Mouse (Mus musculus): Measurements from ENCODE around the gene Hdgfl3. TPM values are rescaled to one million over a fixed set of nuclear protein-coding genes. Genes with fewer than 3 reads are reported as not detected.

Hdgfl3 gene
- 1.3 TPM in 1 of 2 replicates, not detected in the other for total RNA-seq (2015; ENCODE audit: low replicate concordance)
- 0.26 TPM in 1 of 2 replicates, not detected in the other for total RNA-seq (2017; ENCODE audit: low replicate concordance)

DNA sequence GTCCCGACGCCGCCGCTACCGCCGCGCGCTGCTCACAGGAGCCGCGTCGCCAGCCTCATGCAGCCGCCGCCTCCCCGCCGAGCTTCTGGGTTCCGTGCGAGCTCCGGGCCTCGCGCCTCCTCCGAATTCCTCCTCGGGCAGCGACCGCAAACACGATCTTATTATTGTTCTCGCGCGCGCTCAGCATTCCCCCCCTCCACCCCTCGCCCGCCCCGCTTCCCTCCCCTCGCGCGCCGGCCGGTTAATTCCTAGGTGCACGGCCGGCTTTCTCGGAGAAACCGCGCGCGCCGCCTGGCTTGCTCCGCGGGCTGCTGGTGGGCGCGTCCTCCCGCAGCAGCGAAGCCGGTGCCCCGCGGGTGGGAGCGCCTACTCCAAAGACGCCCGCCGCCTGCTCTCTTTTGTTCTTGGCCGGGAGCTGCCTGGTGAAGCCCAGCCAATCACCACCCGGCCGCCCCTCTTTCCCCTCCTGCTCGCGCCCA is at the start of gene Hdgfl3:
Gene Hdgfl3 (minus strand): TSS at position 207 of the 479 bp plus-strand sequence.
- ATAC-seq (replicated peaks; ENCODE audit: low FRiP score, poor library complexity, severe bottlenecking) = no peak

- no peak for ATAC-seq (replicated peaks; ENCODE audit: low FRiP score, poor library complexity, severe bottlenecking)
Observed at GRCm38 (mm10) chr7:81983651-81984050, 49.4 kb upstream of the Hdgfl3 start.

DNA sequence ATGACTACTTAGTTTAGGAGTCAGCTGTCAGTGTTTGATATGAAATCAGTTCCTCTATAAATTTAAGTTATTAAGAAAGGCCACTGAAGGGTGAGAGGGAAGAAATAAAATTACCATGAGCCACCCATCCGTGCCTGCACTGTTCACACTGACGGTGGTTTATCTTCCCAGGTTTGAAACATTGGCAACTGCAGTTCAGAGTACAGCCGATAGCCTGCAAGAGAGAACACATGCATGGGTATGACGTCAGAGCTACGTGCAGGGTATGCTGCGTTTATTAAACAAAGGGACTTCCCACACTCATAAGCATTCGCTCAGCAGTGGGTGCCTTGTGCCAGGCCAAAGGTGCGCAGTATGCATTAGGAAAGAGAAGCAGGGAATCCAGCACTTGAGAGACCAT is 44.0 kb upstream of the Hdgfl3 start:
- ATAC-seq (replicated peaks; ENCODE audit: low FRiP score, poor library complexity, severe bottlenecking) = no peak

- ATAC-seq (replicated peaks; ENCODE audit: low FRiP score, poor library complexity, severe bottlenecking) = no peak
Observed at GRCm38 (mm10) chr7:81974616-81975015, 40.3 kb upstream of the Hdgfl3 start.

DNA sequence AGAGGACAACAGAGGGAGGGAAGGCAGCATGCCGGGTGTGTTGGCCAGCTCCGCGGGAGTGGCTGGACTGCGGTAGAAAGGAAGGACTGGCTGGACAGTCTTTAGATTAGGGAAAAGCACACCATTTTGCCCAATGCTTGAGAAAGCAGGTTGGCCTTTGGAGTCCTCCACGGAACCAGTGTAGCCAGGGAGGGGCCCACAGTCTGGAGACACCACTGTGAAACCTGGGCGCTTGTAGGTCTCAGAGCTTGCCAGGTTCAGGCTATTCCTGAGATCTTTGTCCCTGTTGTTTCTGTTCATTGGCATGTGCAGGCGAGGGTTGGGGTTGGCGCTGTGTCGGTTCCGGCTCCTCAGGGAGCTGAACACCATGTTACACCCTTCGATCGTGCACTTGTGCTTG is 39.7 kb upstream of the Hdgfl3 start:
- no peak for ATAC-seq (replicated peaks; ENCODE audit: low FRiP score, poor library complexity, severe bottlenecking)

- ATAC-seq (replicated peaks; ENCODE audit: low FRiP score, poor library complexity, severe bottlenecking) = no peak
Observed at GRCm38 (mm10) chr7:81973339-81973738, 39.1 kb upstream of the Hdgfl3 start.

DNA sequence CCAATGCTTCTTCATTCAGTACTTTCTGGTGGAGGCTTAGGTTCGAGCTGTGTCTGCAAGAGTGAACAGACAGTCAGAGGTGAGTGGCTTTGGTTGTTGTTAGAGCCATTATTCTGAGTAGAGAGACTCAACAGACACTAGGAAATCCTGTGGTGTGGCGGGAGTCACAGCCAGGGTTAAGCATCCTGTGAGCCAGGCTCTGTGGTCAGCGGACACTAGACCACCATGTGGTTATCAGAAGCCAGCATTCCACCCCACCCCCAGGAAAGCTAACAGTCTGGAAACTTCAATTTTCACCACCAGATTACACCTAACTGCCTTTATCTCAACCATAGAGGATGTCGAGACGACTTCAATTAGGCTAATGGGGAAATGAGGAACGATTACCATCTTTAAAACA is 34.7 kb upstream of the Hdgfl3 start:
- no peak for ATAC-seq (replicated peaks; ENCODE audit: low FRiP score, poor library complexity, severe bottlenecking)

GRCm38 (mm10) chr7:81968451-81968850 is 34.2 kb upstream of the Hdgfl3 start:
- no peak for ATAC-seq (replicated peaks; ENCODE audit: low FRiP score, poor library complexity, severe bottlenecking)

GRCm38 (mm10) chr7:81966195-81966594 is 31.9 kb upstream of the Hdgfl3 start:
- no peak for ATAC-seq (replicated peaks; ENCODE audit: low FRiP score, poor library complexity, severe bottlenecking)

DNA sequence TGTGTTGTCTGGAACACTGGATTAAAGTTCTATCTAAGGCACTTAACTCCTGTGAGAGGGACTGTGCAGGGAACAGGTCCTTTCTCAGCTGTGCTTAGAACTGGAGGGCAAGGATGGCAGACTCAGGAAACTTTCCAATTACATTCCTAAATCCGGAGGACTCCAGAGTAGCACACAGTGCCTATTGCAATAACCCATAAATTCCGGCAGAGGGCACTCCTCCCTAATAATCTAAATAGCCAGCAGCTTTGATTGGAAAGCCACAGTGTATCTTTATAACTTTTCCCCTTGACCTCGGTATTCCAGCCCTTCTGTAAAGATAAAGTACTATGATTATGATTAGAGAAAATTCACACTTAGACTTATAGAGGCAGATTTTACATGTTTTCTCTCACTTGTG is 25.4 kb upstream of the Hdgfl3 start:
- ATAC-seq (replicated peaks; ENCODE audit: low FRiP score, poor library complexity, severe bottlenecking) = no peak

GRCm38 (mm10) chr7:81954208-81954846 is 20.1 kb upstream of the Hdgfl3 start:
- no peak for ATAC-seq (replicated peaks; ENCODE audit: low FRiP score, poor library complexity, severe bottlenecking)

DNA sequence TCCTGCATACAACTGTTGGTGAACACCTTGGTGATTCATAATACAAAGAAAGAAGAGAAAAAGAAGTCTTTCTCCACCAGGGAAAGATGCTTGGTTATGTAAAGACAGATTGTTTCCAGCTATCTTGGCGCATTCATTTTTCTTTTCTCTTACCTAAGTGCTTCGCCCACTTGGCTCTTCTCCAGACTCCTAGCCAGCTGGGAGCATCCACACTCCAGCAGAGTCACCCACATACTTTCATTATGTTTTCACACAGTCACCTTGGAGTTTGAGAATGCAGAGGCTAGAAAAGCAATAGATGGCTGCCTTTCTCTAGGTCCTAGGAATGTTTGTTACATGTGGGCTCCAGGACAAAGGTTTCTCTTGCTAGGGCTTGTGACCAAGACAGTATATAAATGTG is 16.2 kb upstream of the Hdgfl3 start:
- ATAC-seq (replicated peaks; ENCODE audit: low FRiP score, poor library complexity, severe bottlenecking) = no peak

DNA sequence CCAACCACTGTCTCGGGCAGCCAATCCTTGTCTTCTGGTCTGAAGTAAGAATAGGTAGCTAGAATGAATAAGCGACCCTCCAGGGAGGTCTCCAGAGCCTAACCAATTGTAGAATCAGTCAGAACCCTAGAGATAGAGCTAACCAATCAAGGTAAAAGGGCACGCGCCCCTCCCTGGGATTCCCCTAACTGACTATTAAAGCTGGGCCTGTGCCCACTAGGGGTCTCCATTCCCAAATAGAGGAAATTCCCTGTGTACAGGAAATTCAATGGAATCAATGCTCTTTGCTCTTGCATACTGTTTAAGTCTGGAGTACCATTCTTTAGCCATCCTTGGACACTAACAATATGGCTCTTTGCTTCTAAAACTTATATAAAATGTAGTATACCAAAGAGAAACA is 11.1 kb upstream of the Hdgfl3 start:
- no peak for ATAC-seq (replicated peaks; ENCODE audit: low FRiP score, poor library complexity, severe bottlenecking)

- no peak for ATAC-seq (replicated peaks; ENCODE audit: low FRiP score, poor library complexity, severe bottlenecking)
Observed at GRCm38 (mm10) chr7:81934806-81935205, 533 bp upstream of the Hdgfl3 start.

GRCm38 (mm10) chr7:81933601-81934266 is 539 bp downstream of the Hdgfl3 start:
- no peak for ATAC-seq (replicated peaks; ENCODE audit: low FRiP score, poor library complexity, severe bottlenecking)

DNA sequence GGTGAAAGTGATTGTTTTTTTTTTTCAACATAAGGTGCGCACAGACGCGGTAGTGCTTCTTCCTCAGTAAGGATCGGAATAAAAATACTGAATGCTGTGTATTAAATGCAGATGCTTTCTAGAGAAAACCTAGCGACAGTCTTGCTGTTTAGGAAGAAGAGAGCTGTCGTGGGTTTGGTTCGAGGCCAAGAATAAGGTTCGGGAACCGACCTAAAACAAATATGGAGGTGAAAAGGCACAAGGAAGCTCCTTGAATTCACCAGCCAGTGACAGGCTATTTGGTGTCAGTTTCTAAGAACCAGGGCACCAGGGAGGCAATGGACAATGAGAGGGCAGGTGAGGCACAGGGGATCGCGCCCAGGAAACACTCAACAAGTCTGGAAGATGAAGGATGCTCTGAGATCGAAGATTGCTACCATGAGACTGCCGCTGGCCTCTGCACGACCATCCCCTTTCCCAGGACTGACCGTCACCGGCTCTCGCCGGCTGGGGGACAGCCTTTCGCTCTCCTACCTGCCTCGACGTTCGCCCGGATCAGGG is 1.1 kb downstream of the Hdgfl3 start:
- no peak for ATAC-seq (replicated peaks; ENCODE audit: low FRiP score, poor library complexity, severe bottlenecking)

DNA sequence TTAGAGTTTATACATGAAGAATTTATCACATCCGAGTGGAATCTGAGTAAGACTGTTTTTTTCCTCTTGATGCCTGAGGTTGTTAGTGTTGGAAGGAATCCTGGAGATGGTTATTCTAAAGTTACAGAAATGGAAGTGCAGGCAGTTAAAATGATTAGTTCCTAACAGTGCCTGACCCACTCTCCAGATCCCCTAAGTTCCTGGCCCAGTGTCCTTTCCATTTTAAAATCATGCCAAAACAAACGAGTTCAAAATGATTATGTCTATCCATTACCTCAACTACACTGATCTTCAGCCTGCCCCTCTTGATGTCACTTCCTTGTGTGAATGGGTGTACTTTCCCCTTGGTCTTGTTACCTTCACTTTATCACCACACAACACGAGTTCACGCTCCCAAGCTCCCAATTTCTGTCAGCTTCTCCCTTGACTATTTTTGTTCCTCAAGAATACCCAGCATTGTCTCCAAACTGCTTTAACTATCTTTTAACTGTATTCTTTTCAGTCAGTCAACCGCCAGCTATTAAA is 1.7 kb downstream of the Hdgfl3 start:
- no peak for ATAC-seq (replicated peaks; ENCODE audit: low FRiP score, poor library complexity, severe bottlenecking)

DNA sequence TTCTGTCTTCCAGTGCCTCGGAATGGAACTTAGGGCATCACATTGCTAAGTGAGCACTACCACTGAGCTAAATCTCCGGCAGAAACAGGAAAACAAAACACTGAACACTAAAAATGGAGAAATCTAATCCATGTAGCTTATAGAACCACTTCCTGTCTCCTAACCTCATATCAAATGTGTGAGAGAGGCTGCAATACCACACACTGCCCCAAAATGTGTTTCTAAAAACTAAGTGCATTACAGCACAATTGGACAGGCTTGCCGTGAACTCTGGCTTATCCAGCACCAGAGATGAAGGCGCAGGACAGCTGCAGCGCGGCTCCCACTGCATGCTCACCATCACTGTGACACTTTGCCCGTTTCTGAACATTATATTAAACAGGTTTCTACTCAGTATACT is 5.3 kb downstream of the Hdgfl3 start:
- no peak for ATAC-seq (replicated peaks; ENCODE audit: low FRiP score, poor library complexity, severe bottlenecking)

- no peak for ATAC-seq (replicated peaks; ENCODE audit: low FRiP score, poor library complexity, severe bottlenecking)
Observed at GRCm38 (mm10) chr7:81921379-81921952, 12.8 kb downstream of the Hdgfl3 start.

DNA sequence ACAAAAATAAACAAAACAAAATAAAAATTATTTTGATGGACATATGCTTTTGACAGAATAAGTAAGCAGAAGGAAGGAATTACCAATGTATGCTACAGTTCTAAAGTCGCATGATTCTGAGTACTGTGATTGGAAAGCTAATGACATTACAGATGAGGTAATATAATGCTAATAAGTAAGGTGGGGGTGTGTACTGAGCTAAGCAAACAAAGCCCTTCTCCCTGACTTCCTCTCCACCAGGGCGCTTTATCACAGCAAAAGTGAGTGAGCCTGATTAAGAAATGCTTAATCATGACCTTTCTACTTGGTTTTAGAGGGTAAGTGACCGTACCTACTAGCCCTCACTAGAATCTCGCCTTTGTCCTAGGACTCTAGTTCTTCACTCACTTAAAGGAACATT is 14.0 kb downstream of the Hdgfl3 start:
- no peak for ATAC-seq (replicated peaks; ENCODE audit: low FRiP score, poor library complexity, severe bottlenecking)

GRCm38 (mm10) chr7:81918316-81918715 is 16.0 kb downstream of the Hdgfl3 start:
- no peak for ATAC-seq (replicated peaks; ENCODE audit: low FRiP score, poor library complexity, severe bottlenecking)
